Mouse (Mus musculus): Measurements from ENCODE around the gene Reln.

DNA sequence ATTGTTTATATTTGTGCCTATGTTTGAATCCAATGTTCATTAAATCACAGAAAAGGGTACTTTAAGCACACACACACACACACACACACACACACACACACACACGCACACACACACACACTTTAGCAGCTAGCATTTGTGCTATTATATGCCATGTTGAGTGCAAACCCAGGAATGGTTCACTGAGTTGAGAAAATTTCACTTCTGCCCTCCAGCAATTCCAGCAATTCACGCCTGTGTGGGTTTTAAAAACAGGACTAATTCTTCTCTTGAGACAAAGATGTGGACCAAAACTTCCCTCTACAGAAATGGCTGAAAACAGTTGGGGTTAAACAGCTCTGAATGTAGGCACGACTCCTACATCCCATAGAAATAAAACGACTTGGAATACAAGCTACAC is 386.9 kb downstream of the Reln start:
- no peak for TF ChIP-seq CTCF (IDR thresholded peaks at IDR 0.05; ENCODE audit: borderline replicate concordance, insufficient read depth, low read depth, low read length)
- TF ChIP-seq POLR2A (IDR thresholded peaks at IDR 0.05; ENCODE audit: borderline replicate concordance, insufficient read depth, low read length): no peak

All from cerebellum, adult 2 months (tissue).